Mouse (Mus musculus) kidney, postnatal 0 days (tissue): ENCODE measurements around the gene Ccser1. TPM values are rescaled to one million over a fixed set of nuclear protein-coding genes. Genes with fewer than 3 reads are reported as not detected.

ENCODE experiments used
- ATAC-seq: fragments of 200-750 bp; cut with Nextera tagmentation; replicated peaks from 2 replicates; pipeline ENCODE4 v1.8.0; 2017; ENCODE audit warnings: low read depth, moderate number of reproducible peaks, moderate TSS enrichment, moderate library complexity; ENCODE audit not compliant: low FRiP score
- DNase-seq: peaks from one replicate; pipeline ENCODE4 v3.0.0-alpha.2; 2016; ENCODE audit warnings: low spot score
- H3K27ac ChIP-seq: fragments of 300-500 bp; sonication (generic); 2 replicates; pipeline ENCODE4 v1.5.1; 2014; ENCODE audit warnings: mild to moderate bottlenecking
- H3K27me3 ChIP-seq: fragments of 300-500 bp; sonication (generic); 2 replicates; pipeline ENCODE4 v1.6.1; 2014; ENCODE audit warnings: low read length, mixed read lengths; ENCODE audit not compliant: insufficient read depth
- H3K36me3 ChIP-seq: fragments of 300-500 bp; sonication (generic); 2 replicates; pipeline ENCODE4 v1.6.1; 2014; ENCODE audit warnings: low read length, mixed read lengths; ENCODE audit not compliant: insufficient read depth
- H3K4me1 ChIP-seq: fragments of 300-500 bp; sonication (generic); replicated peaks from 2 replicates; pipeline ENCODE4 v1.6.1; 2014; ENCODE audit warnings: antibody characterized with exemption, low read length, mixed read lengths; ENCODE audit not compliant: insufficient read depth
- H3K4me2 ChIP-seq: fragments of 300-500 bp; sonication (generic); 2 replicates; pipeline ENCODE4 v1.6.1; 2014; ENCODE audit warnings: mild to moderate bottlenecking, low read length, moderate library complexity, mixed read lengths
- H3K4me3 ChIP-seq: fragments of 300-500 bp; sonication (generic); replicated peaks from 2 replicates; pipeline ENCODE4 v1.5.1; 2014; ENCODE audit warnings: low read depth, low read length
- H3K9ac ChIP-seq: fragments of 300-500 bp; sonication (generic); 2 replicates; pipeline ENCODE4 v1.6.1; 2014; ENCODE audit warnings: low read depth, low read length
- H3K9me3 ChIP-seq: fragments of 300-500 bp; sonication (generic); replicated peaks from 2 replicates; pipeline ENCODE4 v1.6.1; 2016; ENCODE audit warnings: low read length, inconsistent platforms, mixed read lengths
- CTCF ChIP-seq: IDR thresholded peaks from 2 replicates; pipeline ENCODE4 v1.5.1; 2016; ENCODE audit warnings: antibody characterized with exemption, low read depth, mild to moderate bottlenecking, moderate library complexity
- WGBS: fragments of 180-500 bp; shearing (Covaris S2); extraction: QIAGEN DNeasy Blood & Tissue Kit; methylation state at CpG from one replicate; pipeline ENCODE4 v1.1.7; 2014; 5-methylcytosine and 5-hydroxymethylcytosine counted together
- polyA plus RNA-seq: library from polyadenylated mRNA; unstranded; fragments of >200 nt; fragmentation: Nextera tagmentation; extraction: Ambion mirVana; gene quantifications from 2 replicates; pipeline ENCODE4 v1.2.1, GENCODE M21; 2015

The Ccser1 gene
- polyA plus RNA-seq, 1 experiment from 2014 or later, result 16.7 TPM

GRCm38 (mm10) chr6:62132531-62132930 lies 952.4 kb downstream of the Ccser1 start:
- no peak overlapping the region for H3K9ac ChIP-seq
- H3K27me3 ChIP-seq, result no peaks in the 10 kb centered on the region
- 86% methylated on average over 2 of the region's 2 CpGs for WGBS
- no peak overlapping the region for H3K4me3 ChIP-seq
- TF ChIP-seq CTCF, result no peak
- no peaks in the 10 kb centered on the region for H3K4me1 ChIP-seq
- H3K4me2 ChIP-seq, result no peak overlapping the region
- no peaks in the 10 kb centered on the region for H3K36me3 ChIP-seq
- no peak overlapping the region for H3K27ac ChIP-seq
- ATAC-seq, result no peak
- H3K9me3 ChIP-seq, result no peaks in the 10 kb centered on the region
- no peak for DNase-seq

- no peak overlapping the region for H3K27ac ChIP-seq
- H3K4me1 ChIP-seq, result no peaks in the 10 kb centered on the region
- H3K4me3 ChIP-seq, result no peak overlapping the region
- ATAC-seq, result no peak
- H3K27me3 ChIP-seq, result no peaks in the 10 kb centered on the region
- H3K36me3 ChIP-seq, result no peaks in the 10 kb centered on the region
- no peak for DNase-seq
- H3K4me2 ChIP-seq, result no peak overlapping the region
- no peak for TF ChIP-seq CTCF
- H3K9ac ChIP-seq, result no peak overlapping the region
- H3K9me3 ChIP-seq, result no peaks in the 10 kb centered on the region
Measured at GRCm38 (mm10) chr6:62160320-62160719, 980.2 kb downstream of the Ccser1 start.

- Histone ChIP-seq H3K9ac (no peak overlapping the region), H3K4me3 (no peak overlapping the region), H3K36me3 (no peaks in the 10 kb centered on the region), H3K27me3 (no peaks in the 10 kb centered on the region), H3K9me3 (no peaks in the 10 kb centered on the region), H3K27ac (no peak overlapping the region), H3K4me1 (no peaks in the 10 kb centered on the region), H3K4me2 (no peak overlapping the region)
- TF ChIP-seq CTCF, result no peak
- 69% methylated on average over 6 of the region's 6 CpGs for WGBS
- DNase-seq (no peak), ATAC-seq (no peak)
Measured at GRCm38 (mm10) chr6:62162596-62162995, 982.5 kb downstream of the Ccser1 start.

GRCm38 (mm10) chr6:62163826-62164225 lies 983.7 kb downstream of the Ccser1 start:
- TF ChIP-seq CTCF, result no peak
- 28% methylated on average over 3 of the region's 3 CpGs for WGBS
- Histone ChIP-seq H3K27ac (no peak overlapping the region), H3K4me3 (no peak overlapping the region), H3K9me3 (no peaks in the 10 kb centered on the region), H3K4me2 (no peak overlapping the region), H3K9ac (no peak overlapping the region), H3K4me1 (no peaks in the 10 kb centered on the region), H3K27me3 (no peaks in the 10 kb centered on the region), H3K36me3 (no peaks in the 10 kb centered on the region)
- ATAC-seq, result no peak
- DNase-seq, result no peak

- Histone ChIP-seq H3K36me3 (no peaks in the 10 kb centered on the region), H3K4me3 (no peak overlapping the region), H3K27ac (no peak overlapping the region), H3K4me2 (no peak overlapping the region), H3K9me3 (no peaks in the 10 kb centered on the region), H3K4me1 (no peaks in the 10 kb centered on the region), H3K9ac (no peak overlapping the region), H3K27me3 (no peaks in the 10 kb centered on the region)
- no peak for DNase-seq
- no peak for TF ChIP-seq CTCF
- no peak for ATAC-seq
- 91% methylated on average over 6 of the region's 6 CpGs for WGBS
Measured at GRCm38 (mm10) chr6:62196496-62197188, 1016.5 kb downstream of the Ccser1 start.

GRCm38 (mm10) chr6:62198768-62199167 lies 1018.6 kb downstream of the Ccser1 start:
- Histone ChIP-seq H3K9ac (no peak overlapping the region), H3K36me3 (no peaks in the 10 kb centered on the region), H3K27ac (no peak overlapping the region), H3K27me3 (no peaks in the 10 kb centered on the region), H3K9me3 (no peaks in the 10 kb centered on the region), H3K4me3 (no peak overlapping the region), H3K4me1 (no peaks in the 10 kb centered on the region), H3K4me2 (no peak overlapping the region)
- 79% methylated on average over 6 of the region's 6 CpGs for WGBS
- no peak for ATAC-seq
- TF ChIP-seq CTCF, result no peak
- no peak for DNase-seq

- no peak overlapping the region for H3K9ac ChIP-seq
- ATAC-seq (no peak), DNase-seq (no peak)
- no peaks in the 10 kb centered on the region for H3K36me3 ChIP-seq
- no peak overlapping the region for H3K4me2 ChIP-seq
- no peaks in the 10 kb centered on the region for H3K4me1 ChIP-seq
- H3K27me3 ChIP-seq, result no peaks in the 10 kb centered on the region
- no peaks in the 10 kb centered on the region for H3K9me3 ChIP-seq
- 48% methylated on average over 2 of the region's 2 CpGs for WGBS
- H3K27ac ChIP-seq, result no peak overlapping the region
- no peak for TF ChIP-seq CTCF
- H3K4me3 ChIP-seq, result no peak overlapping the region
Measured at GRCm38 (mm10) chr6:62205013-62205412, 1024.9 kb downstream of the Ccser1 start.
